Mouse (Mus musculus) embryonic fibroblast, embryonic 13.5 days (primary cell): Measurements from ENCODE around the gene Sgsm2.

Experiments
- CTCF ChIP-seq: IDR thresholded peaks from 2 replicates; pipeline ENCODE4 v1.5.1; 2011; ENCODE audit warnings: mild to moderate bottlenecking, control low read depth, low read length, moderate library complexity, borderline replicate concordance; ENCODE audit not compliant: insufficient read depth
- POLR2A ChIP-seq: IDR thresholded peaks from 2 replicates; pipeline ENCODE4 v1.6.1; 2011; ENCODE audit warnings: low read depth, mild to moderate bottlenecking, control low read depth, low read length, moderate library complexity

DNA sequence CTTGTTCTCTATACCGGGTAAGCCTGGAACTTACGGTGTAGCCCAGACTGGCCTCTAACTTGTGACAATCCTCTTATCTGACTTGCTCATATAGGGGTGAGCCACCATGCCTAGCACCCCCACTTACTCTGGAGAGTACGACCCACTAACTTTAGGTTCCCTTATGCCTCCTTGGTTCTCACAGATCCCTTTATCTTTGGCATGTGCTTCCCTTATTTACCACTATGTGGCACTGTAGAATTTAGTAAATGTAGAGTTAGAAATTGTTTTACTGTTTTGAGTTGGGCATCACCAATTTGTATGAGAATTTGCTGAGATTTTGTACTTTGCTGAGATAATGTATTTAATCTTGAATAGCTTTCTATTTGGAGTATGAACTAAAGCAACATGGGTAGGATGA lies 49.5 kb upstream of the Sgsm2 start:
- TF ChIP-seq CTCF (no peak), POLR2A (no peak)
